Mouse (Mus musculus) kidney, embryonic 14.5 days (tissue): Measurements from ENCODE around the gene Apbb2. TPM values are rescaled to one million over a fixed set of nuclear protein-coding genes. Genes with fewer than 3 reads are reported as not detected.
A peak's percentile ranks its signal among the peaks of the same experiment; 100 is the strongest.
"Not testable (repeated sequence)": the region's sequence is repeated elsewhere in the genome, so short reads cannot be mapped to it uniquely, and the experiment has no call there.

Source experiments
- ATAC-seq: fragments of 200-750 bp; cut with Nextera tagmentation; 2 replicates; pipeline ENCODE4 v1.8.0; 2017; ENCODE audit warnings: moderate number of reproducible peaks, mild to moderate bottlenecking, moderate TSS enrichment, moderate library complexity; ENCODE audit not compliant: low FRiP score, low TSS enrichment
- H3K27ac ChIP-seq: fragments of 300-500 bp; sonication (generic); 2 replicates; pipeline ENCODE4 v1.5.1; 2014; ENCODE audit warnings: low read depth, mild to moderate bottlenecking, low read length, moderate library complexity, mixed read lengths
- H3K27me3 ChIP-seq: fragments of 300-500 bp; sonication (generic); 2 replicates; pipeline ENCODE4 v1.6.1; 2014; ENCODE audit warnings: mild to moderate bottlenecking, low read length; ENCODE audit not compliant: control insufficient read depth, insufficient read depth
- H3K36me3 ChIP-seq: fragments of 300-500 bp; sonication (generic); 2 replicates; pipeline ENCODE4 v1.6.1; 2014; ENCODE audit warnings: low read length, mixed read lengths; ENCODE audit not compliant: control insufficient read depth, insufficient read depth
- H3K4me1 ChIP-seq: fragments of 300-500 bp; sonication (generic); 2 replicates; pipeline ENCODE4 v1.6.1; 2014; ENCODE audit warnings: low read length, mixed read lengths; ENCODE audit not compliant: control insufficient read depth, insufficient read depth
- H3K4me2 ChIP-seq: fragments of 300-500 bp; sonication (generic); replicated peaks from 2 replicates; pipeline ENCODE4 v1.6.1; 2014; ENCODE audit warnings: low read depth, mild to moderate bottlenecking, low read length
- H3K4me3 ChIP-seq: fragments of 300-500 bp; sonication (generic); 2 replicates; pipeline ENCODE4 v1.5.1; 2014; ENCODE audit warnings: mild to moderate bottlenecking, low read length
- H3K9ac ChIP-seq: fragments of 300-500 bp; sonication (generic); 2 replicates; pipeline ENCODE4 v1.6.1; 2014; ENCODE audit warnings: low read depth, mild to moderate bottlenecking, low read length, moderate library complexity
- H3K9me3 ChIP-seq: fragments of 300-500 bp; sonication (generic); 2 replicates; pipeline ENCODE4 v1.6.1; 2016; ENCODE audit warnings: low read length; ENCODE audit not compliant: control insufficient read depth
- WGBS: fragments of 180-500 bp; shearing (Covaris S2); extraction: QIAGEN DNeasy Blood & Tissue Kit; methylation state at CpG from one replicate; pipeline ENCODE4 v1.1.7; 2014; 5-methylcytosine and 5-hydroxymethylcytosine counted together
- polyA plus RNA-seq: library from polyadenylated mRNA; unstranded; fragments of >200 nt; fragmentation: Nextera tagmentation; extraction: Ambion mirVana; gene quantifications from 2 replicates; pipeline ENCODE4 v1.2.1, GENCODE M21; 2014

Apbb2 gene
- polyA plus RNA-seq, 1 experiment from 2014 or later, result 55.9 TPM

GRCm38 (mm10) chr5:66263398-66263797 is 355.2 kb downstream of the Apbb2 start:
- Histone ChIP-seq H3K9ac (no peak overlapping the region), H3K36me3 (no peaks in the 10 kb centered on the region), H3K27me3 (no peaks in the 10 kb centered on the region; the same call in 1 of the 2 replicates), H3K9me3 (no peaks in the 10 kb centered on the region), H3K4me1 (no peaks in the 10 kb centered on the region), H3K27ac (no peak overlapping the region), H3K4me3 (no peak overlapping the region), H3K4me2 (no peak overlapping the region)
- no peak for ATAC-seq
- WGBS, result 38% methylated on average over 4 of the region's 4 CpGs

GRCm38 (mm10) chr5:66262475-66262874 is 356.1 kb downstream of the Apbb2 start:
- no peak overlapping the region for H3K27ac ChIP-seq
- WGBS, result 80% methylated on average over 2 of the region's 2 CpGs

GRCm38 (mm10) chr5:66259756-66260448 is 358.7 kb downstream of the Apbb2 start, which contains the start of gene Nsun7:
Gene Nsun7, plus strand, starts transcription at chr5:66259897.
- Histone ChIP-seq H3K9me3 (no peaks in the 10 kb centered on the region), H3K9ac (peak within 1 kb of the TSS; percentile 66), H3K4me3 (peak within 1 kb of the TSS; percentile 64), H3K36me3 (no peaks in the 10 kb centered on the region), H3K4me2 (peak within 1 kb of the TSS; percentile 95), H3K27me3 (no peaks in the 10 kb centered on the region; the same call in 1 of the 2 replicates), H3K27ac (no peak within 1 kb of the TSS), H3K4me1 (no peaks in the 10 kb centered on the region)
- ATAC-seq, result peak; percentile 86
- under 1% methylated on average over 44 of the region's 44 CpGs for WGBS

More at GRCm38 (mm10) chr5:66262475-66262874, 356.1 kb downstream of the Apbb2 start:
- no peak for ATAC-seq
- Histone ChIP-seq H3K4me2 (no peak overlapping the region), H3K36me3 (no peaks in the 10 kb centered on the region), H3K9ac (no peak overlapping the region), H3K4me1 (no peaks in the 10 kb centered on the region), H3K9me3 (no peaks in the 10 kb centered on the region), H3K27me3 (no peaks in the 10 kb centered on the region; the same call in 1 of the 2 replicates), H3K4me3 (no peak overlapping the region)

- H3K27me3 ChIP-seq, H3K27ac ChIP-seq, ATAC-seq, H3K36me3 ChIP-seq, H3K9ac ChIP-seq, H3K9me3 ChIP-seq, H3K4me1 ChIP-seq: not testable (repeated sequence)
- Histone ChIP-seq H3K4me3 (peak overlapping the region; percentile 64), H3K4me2 (peak overlapping the region; percentile 95)
- 6% methylated on average over 5 of the region's 5 CpGs for WGBS
Observed at GRCm38 (mm10) chr5:66259431-66259755, 359.2 kb downstream of the Apbb2 start.

GRCm38 (mm10) chr5:66259000-66259399 is 359.6 kb downstream of the Apbb2 start:
- ATAC-seq, result no peak
- Histone ChIP-seq H3K27ac (no peak overlapping the region), H3K4me2 (no peak overlapping the region), H3K9me3 (no peaks in the 10 kb centered on the region), H3K4me3 (no peak overlapping the region), H3K4me1 (no peaks in the 10 kb centered on the region), H3K27me3 (no peaks in the 10 kb centered on the region; the same call in 1 of the 2 replicates), H3K9ac (no peak overlapping the region), H3K36me3 (no peaks in the 10 kb centered on the region)
- WGBS, result 86% methylated on average over 2 of the region's 2 CpGs

- H3K36me3 ChIP-seq, result no peaks in the 10 kb centered on the region
- ATAC-seq, result no peak
- no peaks in the 10 kb centered on the region for H3K9me3 ChIP-seq
- no peak overlapping the region for H3K9ac ChIP-seq
- H3K27ac ChIP-seq, result no peak overlapping the region
- H3K4me1 ChIP-seq, result no peaks in the 10 kb centered on the region
- WGBS, result 90% methylated on average over 10 of the region's 10 CpGs
- no peak overlapping the region for H3K4me2 ChIP-seq
- H3K27me3 ChIP-seq, result no peaks in the 10 kb centered on the region; the same call in 1 of the 2 replicates
- no peak overlapping the region for H3K4me3 ChIP-seq
Observed at GRCm38 (mm10) chr5:66255044-66255443, 363.5 kb downstream of the Apbb2 start.

GRCm38 (mm10) chr5:66253219-66253618 is 365.4 kb downstream of the Apbb2 start:
- WGBS, result 71% methylated on average over 5 of the region's 5 CpGs
- Histone ChIP-seq H3K27ac (no peak overlapping the region), H3K4me3 (no peak overlapping the region), H3K36me3 (no peaks in the 10 kb centered on the region), H3K9ac (no peak overlapping the region), H3K27me3 (no peaks in the 10 kb centered on the region), H3K4me1 (no peaks in the 10 kb centered on the region), H3K4me2 (no peak overlapping the region), H3K9me3 (no peaks in the 10 kb centered on the region)
- no peak for ATAC-seq

Other genes with a start within 250 kb of the Apbb2 start
- gene Uchl1, start 57.3 kb upstream of the Apbb2 start, polyA plus RNA-seq, result 55.1 and 61.9 TPM in 2 replicates
- 36.7 and 48.9 TPM in 2 replicates for gene Limch1, start 127.0 kb upstream of the Apbb2 start, polyA plus RNA-seq